Mouse (Mus musculus): ENCODE results near the gene 5031439G07Rik. TPM values are rescaled to one million over a fixed set of nuclear protein-coding genes. Genes with fewer than 3 reads are reported as not detected.
A peak's percentile ranks its signal among the peaks of the same experiment; 100 is the strongest.

5031439G07Rik gene
- polyA plus RNA-seq, 1 experiment from 2014 or later, result 13.5 TPM

DNA sequence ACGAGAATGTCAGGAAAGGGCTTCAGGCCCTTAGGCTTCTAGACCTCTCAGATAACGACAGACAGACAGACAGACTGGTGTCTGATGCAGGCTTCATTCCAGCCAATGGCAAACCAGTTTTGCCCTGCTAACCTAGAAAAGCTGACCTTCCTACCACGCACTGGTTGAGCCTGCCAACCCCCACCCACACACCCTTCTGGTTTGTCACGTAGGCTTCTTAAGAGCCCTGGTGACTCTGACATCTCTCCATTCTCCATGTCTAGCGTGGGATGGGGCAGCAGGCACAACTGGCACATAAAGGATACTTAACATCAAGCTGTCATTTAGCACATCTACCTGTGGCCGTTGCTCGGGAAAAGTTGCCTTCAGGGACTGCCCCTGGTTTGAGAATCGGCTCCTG, 21.3 kb upstream of the 5031439G07Rik start:
- Histone ChIP-seq H3K36me3 (ENCODE audit: insufficient read depth) (no peaks in the 10 kb centered on the region), H3K27me3 (ENCODE audit: insufficient read depth, low read length) (no peaks in the 10 kb centered on the region), H3K4me3 (ENCODE audit: low read depth, low read length) (no peak overlapping the region), H3K9ac (no peak overlapping the region), H3K4me2 (no peak overlapping the region), H3K4me1 (ENCODE audit: insufficient read depth) (peaks cover 5% of the 10 kb centered on the region; the same call in 1 of the 2 replicates), H3K9me3 (ENCODE audit: low read depth, low read length) (no peaks in the 10 kb centered on the region), H3K27ac (ENCODE audit: low read depth) (no peak overlapping the region)
- 73% methylated on average over 8 of the region's 8 CpGs for WGBS
- ATAC-seq (ENCODE audit: insufficient read depth) (no peak), DNase-seq (no peak)
- TF ChIP-seq CTCF (IDR thresholded peaks at IDR 0.05; ENCODE audit: low read depth), result no peak

DNA sequence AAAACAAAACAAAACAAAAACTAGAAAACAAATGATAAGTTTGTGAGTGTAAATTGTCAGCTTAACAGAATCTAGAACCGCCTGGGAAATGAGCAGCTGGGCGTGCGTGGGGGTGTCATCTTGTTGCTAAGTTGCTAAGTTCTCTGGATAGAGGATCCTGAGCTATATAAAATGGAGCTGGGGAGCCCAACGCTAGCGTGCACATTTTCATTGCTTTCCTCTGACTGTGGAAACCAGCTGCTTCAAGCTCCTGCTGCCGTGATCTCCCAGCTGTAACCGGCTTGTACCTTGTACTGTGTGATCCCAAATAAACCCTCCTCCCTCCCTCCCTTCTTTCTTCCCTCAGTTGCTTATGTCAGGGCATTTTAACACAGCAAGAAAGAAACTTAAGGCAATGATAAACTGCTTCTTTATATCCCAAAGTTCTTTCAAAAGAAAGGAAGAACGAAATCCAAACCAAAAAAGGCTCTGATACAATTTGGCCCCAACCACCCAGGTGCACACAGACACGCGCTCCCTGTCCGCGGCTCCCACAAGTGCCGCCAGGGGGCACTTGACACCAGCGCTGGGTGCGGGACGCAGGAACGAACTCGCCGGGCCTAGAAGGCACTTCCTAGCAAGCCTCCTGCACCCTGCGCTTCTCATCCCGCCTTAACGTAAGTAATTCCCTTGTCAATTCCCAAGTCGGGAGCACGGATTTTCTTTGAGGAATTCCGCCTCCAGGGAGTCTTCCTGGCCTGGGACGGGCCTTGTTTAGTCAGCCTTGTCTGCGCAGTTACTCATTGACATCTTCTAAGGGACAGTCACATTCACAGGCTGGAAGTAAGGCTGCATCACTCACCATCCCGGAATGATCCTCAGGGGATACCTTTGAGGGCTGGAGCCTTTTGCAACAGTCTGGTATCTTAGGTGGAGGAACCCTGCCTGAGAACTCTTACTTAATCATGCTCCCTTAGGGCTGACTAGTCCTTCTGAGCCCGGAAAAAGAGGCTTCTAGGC, 12.9 kb upstream of the 5031439G07Rik start:
- H3K4me3 ChIP-seq (ENCODE audit: low read depth, low read length), result no peak overlapping the region
- no peak overlapping the region for H3K9ac ChIP-seq
- H3K27ac ChIP-seq (ENCODE audit: low read depth), result no peak overlapping the region
- ATAC-seq (ENCODE audit: insufficient read depth) (peak; percentile 83), DNase-seq (peak; percentile 92)
- 16% methylated on average over 29 of the region's 29 CpGs for WGBS
- no peaks in the 10 kb centered on the region for H3K27me3 ChIP-seq (ENCODE audit: insufficient read depth, low read length)
- H3K4me2 ChIP-seq, result 0 out of 2 replicates have a peak overlapping the region, but pooled peaks have one; percentile 10
- H3K36me3 ChIP-seq (ENCODE audit: insufficient read depth), result no peaks in the 10 kb centered on the region
- peak; percentile 97 for TF ChIP-seq CTCF (IDR thresholded peaks at IDR 0.05; ENCODE audit: low read depth)
- H3K4me1 ChIP-seq (ENCODE audit: insufficient read depth), result no peaks in the 10 kb centered on the region
- H3K9me3 ChIP-seq (ENCODE audit: low read depth, low read length), result no peaks in the 10 kb centered on the region

- WGBS, result 63% methylated on average over 7 of the region's 7 CpGs
- H3K4me2 ChIP-seq, result no peak overlapping the region
- TF ChIP-seq CTCF (IDR thresholded peaks at IDR 0.05; ENCODE audit: low read depth), result no peak
- DNase-seq, result no peak
- no peak overlapping the region for H3K9ac ChIP-seq
- no peaks in the 10 kb centered on the region for H3K9me3 ChIP-seq (ENCODE audit: low read depth, low read length)
- ATAC-seq (ENCODE audit: insufficient read depth), result no peak
- H3K27ac ChIP-seq (ENCODE audit: low read depth), result no peak overlapping the region
- no peaks in the 10 kb centered on the region for H3K36me3 ChIP-seq (ENCODE audit: insufficient read depth)
- H3K4me3 ChIP-seq (ENCODE audit: low read depth, low read length), result no peak overlapping the region
- H3K27me3 ChIP-seq (ENCODE audit: insufficient read depth, low read length), result no peaks in the 10 kb centered on the region
- H3K4me1 ChIP-seq (ENCODE audit: insufficient read depth), result no peaks in the 10 kb centered on the region
Observed at GRCm38 (mm10) chr15:84999911-85000310, 11.6 kb upstream of the 5031439G07Rik start.

DNA sequence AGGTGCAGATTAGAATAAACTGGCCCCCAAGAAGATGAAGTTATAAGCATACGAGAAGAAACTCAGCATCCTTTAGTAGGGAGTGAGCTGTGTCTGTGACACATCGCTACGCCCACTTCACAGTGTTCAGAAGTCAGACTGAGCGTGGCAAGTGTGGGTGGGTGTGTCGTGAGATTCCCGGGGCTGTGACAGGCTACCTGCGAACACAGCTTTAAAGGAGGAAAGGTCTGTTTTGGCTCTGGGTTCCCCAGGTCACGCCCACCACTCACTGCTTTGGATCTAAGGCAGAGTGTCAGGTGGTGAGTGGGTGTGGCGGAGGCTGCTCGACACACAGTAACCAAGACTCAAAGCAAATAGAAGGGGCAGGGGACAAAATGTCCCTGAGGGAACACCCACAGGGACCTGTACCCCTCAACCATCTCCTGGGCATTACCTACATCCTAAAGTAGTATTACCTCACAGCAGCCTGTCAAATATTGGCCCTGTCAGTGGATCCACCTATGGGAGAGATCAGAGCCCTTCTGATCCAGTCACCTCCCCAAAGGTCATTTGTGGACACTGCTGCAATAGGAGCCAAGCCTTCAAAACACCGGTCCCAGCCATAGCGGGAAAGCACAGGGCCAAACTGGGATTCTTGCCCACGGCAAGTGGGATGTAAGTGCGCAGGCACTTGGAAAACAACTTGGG, 9.6 kb upstream of the 5031439G07Rik start:
- Histone ChIP-seq H3K4me3 (ENCODE audit: low read depth, low read length) (no peak overlapping the region), H3K9me3 (ENCODE audit: low read depth, low read length) (no peaks in the 10 kb centered on the region), H3K36me3 (ENCODE audit: insufficient read depth) (no peaks in the 10 kb centered on the region), H3K27me3 (ENCODE audit: insufficient read depth, low read length) (no peaks in the 10 kb centered on the region), H3K4me1 (ENCODE audit: insufficient read depth) (no peaks in the 10 kb centered on the region), H3K9ac (no peak overlapping the region), H3K4me2 (no peak overlapping the region), H3K27ac (ENCODE audit: low read depth) (no peak overlapping the region)
- ATAC-seq (ENCODE audit: insufficient read depth) (no peak), DNase-seq (no peak)
- no peak for TF ChIP-seq CTCF (IDR thresholded peaks at IDR 0.05; ENCODE audit: low read depth)
- WGBS, result 51% methylated on average over 14 of the region's 14 CpGs

GRCm38 (mm10) chr15:84995967-84996366, 7.6 kb upstream of the 5031439G07Rik start:
- H3K27ac ChIP-seq (ENCODE audit: low read depth), result no peak overlapping the region
- no peak for ATAC-seq (ENCODE audit: insufficient read depth)
- H3K36me3 ChIP-seq (ENCODE audit: insufficient read depth), result no peaks in the 10 kb centered on the region
- no peaks in the 10 kb centered on the region for H3K27me3 ChIP-seq (ENCODE audit: insufficient read depth, low read length)
- peak; percentile 70 for TF ChIP-seq CTCF (IDR thresholded peaks at IDR 0.05; ENCODE audit: low read depth)
- WGBS, result 6% methylated on average over 1 of the region's 1 CpGs
- DNase-seq, result peak; percentile 69
- no peak overlapping the region for H3K9ac ChIP-seq
- H3K9me3 ChIP-seq (ENCODE audit: low read depth, low read length), result no peaks in the 10 kb centered on the region
- no peaks in the 10 kb centered on the region for H3K4me1 ChIP-seq (ENCODE audit: insufficient read depth)
- H3K4me2 ChIP-seq, result no peak overlapping the region
- no peak overlapping the region for H3K4me3 ChIP-seq (ENCODE audit: low read depth, low read length)

- no peak overlapping the region for H3K9ac ChIP-seq
- ATAC-seq (ENCODE audit: insufficient read depth) (no peak), DNase-seq (no peak)
- no peaks in the 10 kb centered on the region for H3K36me3 ChIP-seq (ENCODE audit: insufficient read depth)
- H3K4me3 ChIP-seq (ENCODE audit: low read depth, low read length), result no peak overlapping the region
- 40% methylated on average over 6 of the region's 6 CpGs for WGBS
- H3K4me1 ChIP-seq (ENCODE audit: insufficient read depth), result no peaks in the 10 kb centered on the region
- TF ChIP-seq CTCF (IDR thresholded peaks at IDR 0.05; ENCODE audit: low read depth), result no peak
- no peaks in the 10 kb centered on the region for H3K27me3 ChIP-seq (ENCODE audit: insufficient read depth, low read length)
- no peak overlapping the region for H3K27ac ChIP-seq (ENCODE audit: low read depth)
- no peak overlapping the region for H3K4me2 ChIP-seq
- no peaks in the 10 kb centered on the region for H3K9me3 ChIP-seq (ENCODE audit: low read depth, low read length)
Observed at GRCm38 (mm10) chr15:84995041-84995440, 6.7 kb upstream of the 5031439G07Rik start.

DNA sequence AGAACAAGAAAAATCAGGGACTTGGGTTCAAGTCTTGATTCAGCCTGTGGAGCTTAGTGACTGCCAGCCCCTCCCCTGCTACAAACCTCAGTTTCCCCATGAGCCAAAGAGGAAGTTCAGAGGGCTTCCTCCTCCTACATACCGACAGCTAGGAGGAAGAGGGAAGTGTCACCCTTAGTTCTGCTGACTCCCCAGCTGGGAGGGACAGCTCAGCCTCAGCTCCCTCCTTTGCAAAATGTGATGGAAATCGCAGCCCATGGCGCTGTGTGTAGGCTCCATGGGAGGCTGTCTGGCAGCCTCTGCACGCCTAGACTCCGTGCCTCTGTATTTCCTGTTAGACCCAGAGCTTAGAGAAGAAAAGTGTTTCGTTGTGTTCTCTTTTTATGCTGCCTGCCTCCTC, 6.1 kb upstream of the 5031439G07Rik start:
- H3K4me3 ChIP-seq (ENCODE audit: low read depth, low read length), result no peak overlapping the region
- no peaks in the 10 kb centered on the region for H3K27me3 ChIP-seq (ENCODE audit: insufficient read depth, low read length)
- H3K9me3 ChIP-seq (ENCODE audit: low read depth, low read length), result no peaks in the 10 kb centered on the region
- no peak overlapping the region for H3K27ac ChIP-seq (ENCODE audit: low read depth)
- ATAC-seq (ENCODE audit: insufficient read depth) (no peak), DNase-seq (no peak)
- no peak overlapping the region for H3K4me2 ChIP-seq
- TF ChIP-seq CTCF (IDR thresholded peaks at IDR 0.05; ENCODE audit: low read depth), result no peak
- no peaks in the 10 kb centered on the region for H3K4me1 ChIP-seq (ENCODE audit: insufficient read depth)
- 15% methylated on average over 6 of the region's 6 CpGs for WGBS
- H3K36me3 ChIP-seq (ENCODE audit: insufficient read depth), result no peaks in the 10 kb centered on the region
- H3K9ac ChIP-seq, result no peak overlapping the region
